Mouse (Mus musculus) adrenal gland, postnatal 14 days (tissue): ENCODE results near the gene Ost4. TPM values are rescaled to one million over a fixed set of nuclear protein-coding genes. Genes with fewer than 3 reads are reported as not detected.
A peak's percentile ranks its signal among the peaks of the same experiment; 100 is the strongest.

Experiments used
- DNase-seq: peaks from one replicate; pipeline ENCODE4 v3.0.0; 2021; ENCODE audit warnings: mixed read lengths
- long read RNA-seq, 2 experiments: library from polyadenylated mRNA; stranded (forward); transcript quantifications; one replicate each; pipeline ENCODE4 v2.0.0; 2021
- total RNA-seq: library from RNA; stranded (reverse); gene quantifications from 2 replicates; pipeline ENCODE4 v1.2.3, GENCODE M21; 2021

Ost4 gene
- 210 and 212 TPM in 2 replicates for total RNA-seq
- long read RNA-seq, experiment 1, transcript Ost4-202 (3 exons, 1,144 nt): major isoform, 84 of 128 reads
- long read RNA-seq, experiment 1, transcript Ost4-201 (2 exons, 576 nt): minor isoform, 42 of 128 reads
- long read RNA-seq, experiment 1, partial matches to known transcripts: 0 of 128 reads
- long read RNA-seq, experiment 1, other reads (novel, unspliced or antisense): 2 of 128 reads
- long read RNA-seq, experiment 2, transcript Ost4-202 (3 exons, 1,144 nt): major isoform, 111 of 157 reads
- long read RNA-seq, experiment 2, transcript Ost4-201 (2 exons, 576 nt): minor isoform, 46 of 157 reads
- long read RNA-seq, experiment 2, partial matches to known transcripts: 0 of 157 reads
- long read RNA-seq, experiment 2, other reads (novel, unspliced or antisense): 0 of 157 reads

- DNase-seq: peak; percentile 99
Observed at GRCm38 (mm10) chr5:30907413-30908059, at the start of gene Ost4. TSS of gene Ost4 (minus strand) at chr5:30907788.

- DNase-seq: no peak
Observed at GRCm38 (mm10) chr5:30955751-30956150, 48.2 kb upstream of the Ost4 start.

GRCm38 (mm10) chr5:30954556-30954955 lies 47.0 kb upstream of the Ost4 start:
- no peak for DNase-seq

- DNase-seq: no peak
Observed at GRCm38 (mm10) chr5:30954065-30954464, 46.5 kb upstream of the Ost4 start.

- peak; percentile 2 for DNase-seq
Observed at GRCm38 (mm10) chr5:30952551-30952950, 45.0 kb upstream of the Ost4 start.

GRCm38 (mm10) chr5:30951706-30952105 lies 44.1 kb upstream of the Ost4 start:
- DNase-seq: no peak

GRCm38 (mm10) chr5:30950922-30951321 lies 43.3 kb upstream of the Ost4 start:
- DNase-seq: no peak

GRCm38 (mm10) chr5:30950451-30950850 lies 42.9 kb upstream of the Ost4 start:
- no peak for DNase-seq

- peak; percentile 95 for DNase-seq
Observed at GRCm38 (mm10) chr5:30949654-30950326, 42.2 kb upstream of the Ost4 start.

GRCm38 (mm10) chr5:30948620-30949019 lies 41.0 kb upstream of the Ost4 start:
- no peak for DNase-seq

- peak; percentile 85 for DNase-seq
Observed at GRCm38 (mm10) chr5:30944956-30945781, 37.6 kb upstream of the Ost4 start, which contains the start of gene Cgref1. TSS of gene Cgref1 (minus strand) at chr5:30945591.

GRCm38 (mm10) chr5:30944344-30944743 lies 36.8 kb upstream of the Ost4 start:
- DNase-seq: no peak

GRCm38 (mm10) chr5:30943004-30943403 lies 35.4 kb upstream of the Ost4 start:
- no peak for DNase-seq

- DNase-seq: no peak
Observed at GRCm38 (mm10) chr5:30934725-30935461, 27.3 kb upstream of the Ost4 start.

GRCm38 (mm10) chr5:30933705-30934104 lies 26.1 kb upstream of the Ost4 start:
- DNase-seq: no peak

- DNase-seq: no peak
Observed at GRCm38 (mm10) chr5:30931378-30931777, 23.8 kb upstream of the Ost4 start.

GRCm38 (mm10) chr5:30930846-30931245 lies 23.3 kb upstream of the Ost4 start:
- DNase-seq: no peak

GRCm38 (mm10) chr5:30930121-30930520 lies 22.5 kb upstream of the Ost4 start:
- DNase-seq: peak; percentile 85

GRCm38 (mm10) chr5:30927945-30928529 lies 20.4 kb upstream of the Ost4 start:
- DNase-seq: peak; percentile 62

- no peak for DNase-seq
Observed at GRCm38 (mm10) chr5:30926073-30926472, 18.5 kb upstream of the Ost4 start.

- DNase-seq: no peak
Observed at GRCm38 (mm10) chr5:30925217-30925616, 17.6 kb upstream of the Ost4 start.
